Mouse (Mus musculus) right cerebral cortex, postnatal 10 days (tissue): ENCODE measurements around the gene Ano7.
"Not testable (repeated sequence)": the region's sequence is repeated elsewhere in the genome, so short reads cannot be mapped to it uniquely, and the experiment has no call there.

ENCODE experiments used
- DNase-seq, 2 experiments: peaks; one replicate each; pipeline ENCODE4 v3.0.0; 2021; ENCODE audit warnings: low spot score in 2 of 2

Ano7 gene

GRCm38 (mm10) chr1:93445822-93446162 lies 72.1 kb downstream of the Ano7 start:
- DNase-seq = no peak

GRCm38 (mm10) chr1:93450118-93450517 lies 76.4 kb downstream of the Ano7 start:
- DNase-seq = not testable (repeated sequence)

DNA sequence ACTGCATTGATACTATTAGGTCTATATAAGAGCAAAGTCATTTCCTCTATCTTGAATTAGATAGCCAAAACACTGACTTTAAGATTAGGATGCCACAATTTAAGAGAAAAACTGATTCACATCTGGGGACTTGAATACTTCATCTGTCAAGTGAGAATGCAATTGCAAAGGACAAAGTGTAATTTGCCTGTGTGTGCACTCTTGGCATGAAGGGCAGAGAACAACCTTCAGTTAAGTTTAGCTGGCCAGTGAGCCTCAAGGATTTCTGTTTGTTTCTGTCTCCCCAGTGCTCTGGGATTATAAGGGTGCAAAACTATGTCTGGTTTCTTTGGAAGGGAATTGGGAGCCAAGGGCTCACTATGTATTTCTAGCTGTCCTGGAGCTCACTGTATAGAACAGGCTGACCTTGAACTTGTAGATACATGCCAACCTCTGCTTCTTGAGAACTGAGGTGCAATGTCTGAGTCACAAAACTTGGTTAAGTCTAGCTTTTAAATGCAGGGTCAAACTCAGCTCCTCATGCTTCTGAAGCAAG lies 80.1 kb downstream of the Ano7 start:
- DNase-seq = no peak
